Mouse (Mus musculus): Measurements from ENCODE around the gene Ifit2. TPM values are rescaled to one million over a fixed set of nuclear protein-coding genes. Genes with fewer than 3 reads are reported as not detected.
"Not testable (repeated sequence)": the region's sequence is repeated elsewhere in the genome, so short reads cannot be mapped to it uniquely, and the experiment has no call there.

Gene Ifit2
- polyA plus RNA-seq, 1 experiment from 2014 or later = 7.2 TPM

- not testable (repeated sequence) for H3K27ac ChIP-seq; H3K4me2 ChIP-seq; H3K9me3 ChIP-seq; H3K27me3 ChIP-seq (replicated peaks); H3K4me3 ChIP-seq; H3K4me1 ChIP-seq; H3K9ac ChIP-seq; H3K36me3 ChIP-seq (replicated peaks); ATAC-seq (replicated peaks)
- 73% methylated on average over 3 of the region's 3 CpGs for WGBS
Measured at GRCm38 (mm10) chr19:34610118-34610517, 59.6 kb downstream of the Ifit2 start.

DNA sequence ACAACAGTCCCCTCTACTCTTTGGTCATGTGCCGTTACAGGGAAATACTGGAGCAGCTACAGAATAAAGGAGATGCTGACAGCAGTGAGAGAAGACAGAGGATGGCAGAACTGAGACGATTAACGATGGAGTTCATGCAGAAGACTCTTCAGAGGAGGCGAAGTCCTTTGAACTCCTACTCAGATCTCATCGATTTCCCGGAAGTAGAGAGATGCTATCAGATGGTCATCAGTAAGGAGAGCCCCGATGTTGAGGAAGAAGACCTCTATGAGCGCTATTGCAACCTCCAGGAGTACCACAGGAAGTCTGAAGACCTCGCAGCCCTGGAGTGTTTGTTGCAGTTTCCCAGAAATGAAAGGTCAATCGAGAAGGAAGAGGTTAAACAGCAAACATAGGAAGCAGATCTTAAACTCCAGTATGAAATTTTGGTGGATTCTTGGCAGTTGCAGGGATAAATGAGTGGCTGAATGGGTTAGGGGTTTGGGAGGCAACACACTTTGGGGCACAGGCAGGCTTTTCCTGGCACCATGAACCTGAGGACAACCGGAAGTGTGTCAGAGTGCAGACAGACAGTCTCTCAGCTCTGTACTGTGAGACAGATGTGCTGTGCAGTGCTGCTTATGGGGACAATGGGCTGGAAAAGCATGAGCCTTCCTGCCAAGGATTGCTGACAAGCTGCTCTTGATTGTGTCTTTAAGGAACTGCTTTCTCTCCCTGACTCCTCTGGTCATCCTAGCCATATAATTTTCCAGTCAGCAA, 61.9 kb downstream of the Ifit2 start:
- not testable (repeated sequence) for H3K36me3 ChIP-seq (replicated peaks); H3K9me3 ChIP-seq; H3K9ac ChIP-seq; H3K27ac ChIP-seq; H3K4me3 ChIP-seq; ATAC-seq (replicated peaks); H3K4me2 ChIP-seq; H3K27me3 ChIP-seq (replicated peaks); H3K4me1 ChIP-seq
- WGBS = 83% methylated on average over 6 of the region's 11 CpGs

DNA sequence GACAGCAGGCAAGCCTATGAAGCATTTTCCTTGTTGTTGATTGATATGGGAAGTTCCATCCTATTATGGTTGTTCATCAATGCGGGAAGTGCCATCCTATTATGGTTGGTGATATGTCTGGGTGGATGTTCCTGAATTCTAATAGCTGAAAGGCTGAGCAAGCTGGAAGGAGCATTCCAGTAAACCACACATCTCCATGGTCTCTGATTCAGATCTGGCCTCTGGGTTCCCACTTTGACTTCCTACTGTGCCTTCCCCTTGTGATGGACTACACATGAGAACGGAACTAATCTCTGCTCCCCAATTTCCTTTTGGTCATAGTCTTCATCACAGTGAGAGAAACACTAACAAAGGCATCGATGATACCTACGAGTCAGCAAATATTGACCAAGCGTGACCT, 70.4 kb downstream of the Ifit2 start:
- ATAC-seq (replicated peaks) = no peak
- H3K27me3 ChIP-seq (replicated peaks) = no peaks in the 10 kb centered on the region
- H3K9ac ChIP-seq = no peak overlapping the region
- H3K4me3 ChIP-seq = no peak overlapping the region
- no peak overlapping the region for H3K27ac ChIP-seq
- H3K4me2 ChIP-seq = no peak overlapping the region
- no peaks in the 10 kb centered on the region for H3K36me3 ChIP-seq (replicated peaks)
- no peaks in the 10 kb centered on the region for H3K4me1 ChIP-seq
- H3K9me3 ChIP-seq = no peaks in the 10 kb centered on the region
- WGBS = 95% methylated on average over 5 of the region's 5 CpGs

GRCm38 (mm10) chr19:34623781-34624180, 73.3 kb downstream of the Ifit2 start:
- no peaks in the 10 kb centered on the region for H3K4me1 ChIP-seq
- H3K4me3 ChIP-seq = no peak overlapping the region
- no peak for ATAC-seq (replicated peaks)
- H3K27me3 ChIP-seq (replicated peaks) = no peaks in the 10 kb centered on the region
- WGBS = 93% methylated on average over 6 of the region's 6 CpGs
- no peak overlapping the region for H3K9ac ChIP-seq
- no peaks in the 10 kb centered on the region for H3K36me3 ChIP-seq (replicated peaks)
- no peaks in the 10 kb centered on the region for H3K9me3 ChIP-seq
- no peak overlapping the region for H3K4me2 ChIP-seq
- H3K27ac ChIP-seq = no peak overlapping the region

- Histone ChIP-seq H3K4me3 (no peak overlapping the region), H3K27me3 (replicated peaks) (no peaks in the 10 kb centered on the region), H3K9ac (no peak overlapping the region), H3K27ac (no peak overlapping the region), H3K4me1 (no peaks in the 10 kb centered on the region), H3K36me3 (replicated peaks) (no peaks in the 10 kb centered on the region), H3K4me2 (no peak overlapping the region), H3K9me3 (no peaks in the 10 kb centered on the region)
- 77% methylated on average over 4 of the region's 4 CpGs for WGBS
- no peak for ATAC-seq (replicated peaks)
Measured at GRCm38 (mm10) chr19:34624663-34625062, 74.2 kb downstream of the Ifit2 start.

Other genes with a start within 250 kb of the Ifit2 start
- gene Ch25h, start 75.5 kb upstream of the Ifit2 start, polyA plus RNA-seq (2015; fragmentation: Nextera tagmentation; extraction: Ambion mirVana) = 0.75 and 0.79 TPM in 2 replicates
- 22.8 and 24.0 TPM in 2 replicates for gene Lipa, start 23.2 kb upstream of the Ifit2 start, polyA plus RNA-seq (2015; fragmentation: Nextera tagmentation; extraction: Ambion mirVana)
- 1.9 and 3.5 TPM in 2 replicates for gene Ifit3, start 32.8 kb downstream of the Ifit2 start, polyA plus RNA-seq (2015; fragmentation: Nextera tagmentation; extraction: Ambion mirVana)
- gene Ifit1bl1, start 51.3 kb downstream of the Ifit2 start, polyA plus RNA-seq (2015; fragmentation: Nextera tagmentation; extraction: Ambion mirVana) = 0.97 and 1.0 TPM in 2 replicates
- 0.26 and 0.37 TPM in 2 replicates for gene Ifit3b, start 57.3 kb downstream of the Ifit2 start, polyA plus RNA-seq (2015; fragmentation: Nextera tagmentation; extraction: Ambion mirVana)
- 0.23 and 0.49 TPM in 2 replicates for gene Ifit1bl2, start 90.0 kb downstream of the Ifit2 start, polyA plus RNA-seq (2015; fragmentation: Nextera tagmentation; extraction: Ambion mirVana)
- gene Ifit1, start 90.2 kb downstream of the Ifit2 start, polyA plus RNA-seq (2015; fragmentation: Nextera tagmentation; extraction: Ambion mirVana) = 0.46 and 0.78 TPM in 2 replicates
- gene Slc16a12, start 196.6 kb downstream of the Ifit2 start, polyA plus RNA-seq (2015; fragmentation: Nextera tagmentation; extraction: Ambion mirVana) = 3.5 and 3.8 TPM in 2 replicates

Measured in midbrain, embryonic 15.5 days (tissue).